Mouse (Mus musculus) spleen, adult 12 weeks (tissue): ENCODE measurements around the gene Myo16.

ENCODE experiments used
- DNase-seq: peaks from one replicate; pipeline ENCODE4 v3.0.0; 2022; ENCODE audit warnings: low spot score

Gene Myo16

GRCm38 (mm10) chr8:10628725-10629124, 475.0 kb downstream of the Myo16 start:
- no peak for DNase-seq

- DNase-seq = no peak
These were observed 476.2 kb downstream of the Myo16 start for GRCm38 (mm10) chr8:10629862-10630261.

- no peak for DNase-seq
These were observed 477.3 kb downstream of the Myo16 start for GRCm38 (mm10) chr8:10631006-10631405.

GRCm38 (mm10) chr8:10632603-10633002, 478.9 kb downstream of the Myo16 start:
- no peak for DNase-seq

- no peak for DNase-seq
These were observed 479.8 kb downstream of the Myo16 start for GRCm38 (mm10) chr8:10633360-10634140.

- DNase-seq = no peak
These were observed 480.7 kb downstream of the Myo16 start for GRCm38 (mm10) chr8:10634421-10634820.

GRCm38 (mm10) chr8:10638871-10639270, 485.2 kb downstream of the Myo16 start:
- DNase-seq = no peak

- DNase-seq = no peak
These were observed 486.6 kb downstream of the Myo16 start for GRCm38 (mm10) chr8:10640176-10640810.

- DNase-seq = no peak
These were observed 487.1 kb downstream of the Myo16 start for GRCm38 (mm10) chr8:10640859-10641258.

GRCm38 (mm10) chr8:10641343-10641742, 487.6 kb downstream of the Myo16 start:
- DNase-seq = no peak

GRCm38 (mm10) chr8:10643244-10643643, 489.5 kb downstream of the Myo16 start:
- no peak for DNase-seq

GRCm38 (mm10) chr8:10644481-10644880, 490.8 kb downstream of the Myo16 start:
- no peak for DNase-seq

GRCm38 (mm10) chr8:10645740-10646139, 492.0 kb downstream of the Myo16 start:
- no peak for DNase-seq

GRCm38 (mm10) chr8:10646485-10646884, 492.8 kb downstream of the Myo16 start:
- DNase-seq = no peak

- no peak for DNase-seq
These were observed 498.0 kb downstream of the Myo16 start for GRCm38 (mm10) chr8:10651546-10652315.

GRCm38 (mm10) chr8:10653282-10653681, 499.6 kb downstream of the Myo16 start:
- no peak for DNase-seq

- DNase-seq = no peak
These were observed 501.3 kb downstream of the Myo16 start for GRCm38 (mm10) chr8:10654922-10655518.

- DNase-seq = no peak
These were observed 510.2 kb downstream of the Myo16 start for GRCm38 (mm10) chr8:10663770-10664470.

- DNase-seq = no peak
These were observed 511.3 kb downstream of the Myo16 start for GRCm38 (mm10) chr8:10664861-10665543.

GRCm38 (mm10) chr8:10665821-10666283, 512.1 kb downstream of the Myo16 start:
- no peak for DNase-seq
